Mouse (Mus musculus): ENCODE measurements around the gene H2-Q2. TPM values are rescaled to one million over a fixed set of nuclear protein-coding genes. Genes with fewer than 3 reads are reported as not detected.
"Not testable (repeated sequence)": the region's sequence is repeated elsewhere in the genome, so short reads cannot be mapped to it uniquely, and the experiment has no call there.

H2-Q2 gene
- 0.52 and 0.53 TPM in 2 replicates for polyA plus RNA-seq (2014; fragmentation: Nextera tagmentation; extraction: Ambion mirVana)

DNA sequence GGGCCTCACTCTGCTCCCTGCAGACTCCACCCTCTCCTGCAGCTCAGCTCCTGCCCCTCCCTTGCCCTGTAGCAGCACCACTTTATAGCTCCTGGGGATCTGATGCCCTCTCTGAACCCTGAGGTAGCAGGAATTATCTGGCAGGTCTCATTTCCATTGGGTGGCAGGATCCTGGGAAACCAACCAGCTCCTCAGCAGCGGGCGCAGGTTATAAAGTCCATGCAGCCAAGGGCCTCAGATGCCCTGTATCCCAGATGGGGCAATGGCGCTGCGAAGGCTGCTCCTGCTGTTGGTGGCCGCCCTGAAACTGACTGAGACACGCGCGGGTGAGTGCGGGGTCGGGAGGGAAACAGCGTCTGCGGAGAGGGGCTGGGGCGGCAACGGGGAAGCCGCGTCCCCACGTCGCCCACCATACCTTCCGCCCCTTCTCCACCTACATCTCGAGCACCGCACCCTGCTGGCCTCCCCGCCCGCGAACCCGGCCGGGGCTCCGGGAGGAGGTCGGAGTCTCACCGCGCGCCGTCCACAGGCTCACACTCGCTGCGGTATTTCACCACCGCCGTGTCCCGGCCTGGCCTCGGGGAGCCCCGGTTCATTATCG, at the start of gene H2-Q2:
TSS of gene H2-Q2 (plus strand) at position 172 of the 601 bp plus-strand sequence.
- peak; percentile 43 for DNase-seq (ENCODE audit: low spot score)
- H3K4me2 ChIP-seq (replicated peaks; ENCODE audit: low read depth, low read length): peak within 1 kb of the TSS; percentile 78
- peaks cover 8% of the 10 kb centered on the region; the same call in 1 of the 2 replicates for H3K4me1 ChIP-seq (replicated peaks; ENCODE audit: control insufficient read depth, insufficient read depth, low read length)
- peaks cover 30% of the 10 kb centered on the region for H3K27me3 ChIP-seq (ENCODE audit: control insufficient read depth, insufficient read depth, low read length)
- no peak for ATAC-seq (ENCODE audit: low FRiP score)
- no peak within 1 kb of the TSS for H3K27ac ChIP-seq (ENCODE audit: low read depth, low read length)
- no peaks in the 10 kb centered on the region for H3K36me3 ChIP-seq (ENCODE audit: control insufficient read depth, insufficient read depth, low read length)
- peak within 1 kb of the TSS; percentile 53 for H3K9ac ChIP-seq (ENCODE audit: low read depth, low read length)
- 1% methylated on average over 40 of the region's 40 CpGs for WGBS
- H3K4me3 ChIP-seq (ENCODE audit: low read depth, low read length): peak within 1 kb of the TSS; percentile 39
- H3K9me3 ChIP-seq (ENCODE audit: control insufficient read depth, low read length): no peaks in the 10 kb centered on the region

GRCm38 (mm10) chr17:35295796-35296195, 46.2 kb upstream of the H2-Q2 start:
- H3K4me2 ChIP-seq (replicated peaks; ENCODE audit: low read depth, low read length); H3K4me1 ChIP-seq (replicated peaks; ENCODE audit: control insufficient read depth, insufficient read depth, low read length); ATAC-seq (ENCODE audit: low FRiP score); H3K9me3 ChIP-seq (ENCODE audit: control insufficient read depth, low read length); H3K27me3 ChIP-seq (ENCODE audit: control insufficient read depth, insufficient read depth, low read length); H3K27ac ChIP-seq (ENCODE audit: low read depth, low read length); H3K36me3 ChIP-seq (ENCODE audit: control insufficient read depth, insufficient read depth, low read length); H3K9ac ChIP-seq (ENCODE audit: low read depth, low read length); H3K4me3 ChIP-seq (ENCODE audit: low read depth, low read length): not testable (repeated sequence)
- WGBS: 6% methylated on average over 5 of the region's 5 CpGs
- DNase-seq (ENCODE audit: low spot score): peak; percentile 69

DNA sequence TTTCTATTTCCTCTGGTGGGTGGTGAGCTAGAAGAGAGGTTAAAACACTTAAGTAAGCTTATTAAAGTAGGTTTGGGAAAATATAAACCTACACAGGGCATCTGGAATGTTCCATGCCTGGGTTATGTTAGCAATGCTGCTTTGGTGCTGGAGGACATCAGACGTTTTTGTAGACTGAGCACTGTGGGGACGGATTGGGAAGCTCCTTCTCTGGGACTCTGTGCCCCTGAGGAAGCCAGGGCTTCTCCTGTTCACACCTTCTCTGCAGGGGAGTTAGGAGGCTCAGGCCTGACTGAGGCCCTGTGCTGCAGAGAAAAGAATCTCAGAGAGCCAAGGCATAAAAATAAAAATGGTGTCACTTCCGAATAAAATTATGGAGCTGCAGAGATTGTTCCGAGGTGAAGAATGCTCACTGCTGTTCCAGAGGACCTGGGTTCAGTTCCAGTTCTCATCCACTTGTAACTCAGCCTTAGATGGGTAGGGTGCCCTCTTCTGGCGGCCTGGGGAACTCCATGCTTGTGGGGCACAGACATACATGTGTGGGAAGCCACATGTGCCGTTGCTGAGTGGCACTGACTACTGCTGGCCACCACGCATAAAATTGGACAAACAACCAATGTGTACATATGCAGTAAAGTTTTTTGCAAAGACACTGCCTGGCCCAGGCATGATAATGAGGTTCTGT, 41.6 kb upstream of the H2-Q2 start:
- H3K27ac ChIP-seq (ENCODE audit: low read depth, low read length); H3K9me3 ChIP-seq (ENCODE audit: control insufficient read depth, low read length); ATAC-seq (ENCODE audit: low FRiP score); H3K4me2 ChIP-seq (replicated peaks; ENCODE audit: low read depth, low read length); H3K4me1 ChIP-seq (replicated peaks; ENCODE audit: control insufficient read depth, insufficient read depth, low read length); H3K9ac ChIP-seq (ENCODE audit: low read depth, low read length); H3K4me3 ChIP-seq (ENCODE audit: low read depth, low read length); DNase-seq (ENCODE audit: low spot score); H3K36me3 ChIP-seq (ENCODE audit: control insufficient read depth, insufficient read depth, low read length); H3K27me3 ChIP-seq (ENCODE audit: control insufficient read depth, insufficient read depth, low read length): not testable (repeated sequence)
- WGBS: 85% methylated on average over 7 of the region's 7 CpGs

DNA sequence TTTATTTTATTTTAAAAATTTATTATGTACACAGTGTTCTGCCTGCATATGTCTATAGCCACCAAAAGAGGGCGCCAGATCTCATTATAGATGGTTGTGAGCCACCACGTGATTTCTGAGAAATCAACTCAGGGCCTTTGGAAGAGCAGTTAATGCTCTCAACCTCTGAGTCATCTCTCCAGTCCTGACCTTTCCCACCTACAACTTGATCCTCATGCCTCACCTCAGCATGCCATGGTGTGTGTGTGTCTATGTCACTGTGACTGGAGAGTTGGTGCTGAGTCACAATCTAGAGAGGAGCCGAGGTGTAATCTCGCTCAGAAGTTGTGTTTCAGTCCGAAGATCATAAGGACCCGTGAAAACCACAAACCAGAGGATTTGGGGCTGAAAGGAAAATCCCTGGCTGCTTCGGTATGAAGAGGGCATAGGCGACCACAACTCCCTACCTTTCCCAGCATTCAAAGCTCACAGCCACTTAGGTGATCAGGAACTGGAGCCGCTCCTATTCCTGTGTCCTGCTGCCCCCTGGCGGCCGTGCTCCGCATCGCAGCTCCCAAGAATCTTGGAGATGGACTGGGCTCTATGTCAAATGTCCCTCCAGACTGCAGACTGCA, 40.3 kb upstream of the H2-Q2 start:
- Histone ChIP-seq H3K9me3 (ENCODE audit: control insufficient read depth, low read length) (no peaks in the 10 kb centered on the region), H3K9ac (ENCODE audit: low read depth, low read length) (no peak overlapping the region), H3K4me3 (ENCODE audit: low read depth, low read length) (no peak overlapping the region), H3K27me3 (ENCODE audit: control insufficient read depth, insufficient read depth, low read length) (no peaks in the 10 kb centered on the region), H3K27ac (ENCODE audit: low read depth, low read length) (no peak overlapping the region), H3K4me2 (replicated peaks; ENCODE audit: low read depth, low read length) (no peak overlapping the region), H3K4me1 (replicated peaks; ENCODE audit: control insufficient read depth, insufficient read depth, low read length) (no peaks in the 10 kb centered on the region), H3K36me3 (ENCODE audit: control insufficient read depth, insufficient read depth, low read length) (no peaks in the 10 kb centered on the region)
- DNase-seq (ENCODE audit: low spot score) (peak; percentile 88), ATAC-seq (ENCODE audit: low FRiP score) (no peak)
- WGBS: 25% methylated on average over 13 of the region's 13 CpGs

GRCm38 (mm10) chr17:35303271-35303670, 38.8 kb upstream of the H2-Q2 start:
- DNase-seq (ENCODE audit: low spot score) (no peak), ATAC-seq (ENCODE audit: low FRiP score) (no peak)
- Histone ChIP-seq H3K4me2 (replicated peaks; ENCODE audit: low read depth, low read length) (no peak overlapping the region), H3K36me3 (ENCODE audit: control insufficient read depth, insufficient read depth, low read length) (no peaks in the 10 kb centered on the region), H3K4me1 (replicated peaks; ENCODE audit: control insufficient read depth, insufficient read depth, low read length) (no peaks in the 10 kb centered on the region), H3K27me3 (ENCODE audit: control insufficient read depth, insufficient read depth, low read length) (no peaks in the 10 kb centered on the region; the same call in 1 of the 2 replicates), H3K9ac (ENCODE audit: low read depth, low read length) (no peak overlapping the region), H3K4me3 (ENCODE audit: low read depth, low read length) (no peak overlapping the region), H3K27ac (ENCODE audit: low read depth, low read length) (no peak overlapping the region), H3K9me3 (ENCODE audit: control insufficient read depth, low read length) (no peaks in the 10 kb centered on the region)
- 83% methylated on average over 2 of the region's 2 CpGs for WGBS

DNA sequence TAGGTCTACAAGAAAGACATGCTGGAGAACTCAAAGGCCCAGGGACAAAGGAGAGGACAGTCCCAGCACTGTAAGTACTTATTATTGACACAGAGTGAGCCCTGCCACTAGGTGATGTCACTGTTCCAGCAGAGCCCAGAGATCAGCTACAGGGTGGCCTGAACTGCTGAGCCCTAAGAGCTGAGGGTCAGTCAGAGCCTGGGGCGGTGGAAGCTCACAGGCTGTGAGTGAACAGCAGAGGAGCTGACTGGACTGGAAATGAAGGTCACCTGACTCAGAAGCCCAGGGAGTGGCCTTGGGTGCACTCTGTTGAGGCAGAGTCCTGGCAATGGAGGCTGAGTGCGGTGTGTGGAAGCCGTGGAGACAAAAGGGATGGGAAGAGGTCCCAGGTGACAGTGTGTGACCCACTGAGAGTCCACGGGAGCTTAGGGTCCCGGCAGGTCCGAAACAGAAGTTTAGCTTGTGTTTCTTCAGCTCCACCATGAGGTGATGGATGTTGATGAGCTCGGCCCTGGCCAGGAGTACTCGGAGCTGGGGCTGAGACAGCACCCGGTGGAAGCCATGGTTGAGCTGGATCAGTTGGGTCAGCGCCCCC, 38.2 kb upstream of the H2-Q2 start:
- ATAC-seq (ENCODE audit: low FRiP score): no peak
- 86% methylated on average over 10 of the region's 10 CpGs for WGBS
- Histone ChIP-seq H3K27me3 (ENCODE audit: control insufficient read depth, insufficient read depth, low read length) (no peaks in the 10 kb centered on the region; the same call in 1 of the 2 replicates), H3K4me3 (ENCODE audit: low read depth, low read length) (no peak overlapping the region), H3K27ac (ENCODE audit: low read depth, low read length) (no peak overlapping the region), H3K9ac (ENCODE audit: low read depth, low read length) (no peak overlapping the region), H3K36me3 (ENCODE audit: control insufficient read depth, insufficient read depth, low read length) (no peaks in the 10 kb centered on the region), H3K4me2 (replicated peaks; ENCODE audit: low read depth, low read length) (no peak overlapping the region), H3K9me3 (ENCODE audit: control insufficient read depth, low read length) (no peaks in the 10 kb centered on the region), H3K4me1 (replicated peaks; ENCODE audit: control insufficient read depth, insufficient read depth, low read length) (no peaks in the 10 kb centered on the region)
- no peak for DNase-seq (ENCODE audit: low spot score)

- Histone ChIP-seq H3K36me3 (ENCODE audit: control insufficient read depth, insufficient read depth, low read length) (no peaks in the 10 kb centered on the region), H3K4me2 (replicated peaks; ENCODE audit: low read depth, low read length) (no peak overlapping the region), H3K4me3 (ENCODE audit: low read depth, low read length) (no peak overlapping the region), H3K27ac (ENCODE audit: low read depth, low read length) (no peak overlapping the region), H3K4me1 (replicated peaks; ENCODE audit: control insufficient read depth, insufficient read depth, low read length) (no peaks in the 10 kb centered on the region), H3K27me3 (ENCODE audit: control insufficient read depth, insufficient read depth, low read length) (no peaks in the 10 kb centered on the region; the same call in 1 of the 2 replicates), H3K9me3 (ENCODE audit: control insufficient read depth, low read length) (no peaks in the 10 kb centered on the region), H3K9ac (ENCODE audit: low read depth, low read length) (no peak overlapping the region)
- DNase-seq (ENCODE audit: low spot score) (no peak), ATAC-seq (ENCODE audit: low FRiP score) (no peak)
- WGBS: 73% methylated on average over 6 of the region's 6 CpGs
Observed at GRCm38 (mm10) chr17:35304478-35304877, 37.6 kb upstream of the H2-Q2 start.

DNA sequence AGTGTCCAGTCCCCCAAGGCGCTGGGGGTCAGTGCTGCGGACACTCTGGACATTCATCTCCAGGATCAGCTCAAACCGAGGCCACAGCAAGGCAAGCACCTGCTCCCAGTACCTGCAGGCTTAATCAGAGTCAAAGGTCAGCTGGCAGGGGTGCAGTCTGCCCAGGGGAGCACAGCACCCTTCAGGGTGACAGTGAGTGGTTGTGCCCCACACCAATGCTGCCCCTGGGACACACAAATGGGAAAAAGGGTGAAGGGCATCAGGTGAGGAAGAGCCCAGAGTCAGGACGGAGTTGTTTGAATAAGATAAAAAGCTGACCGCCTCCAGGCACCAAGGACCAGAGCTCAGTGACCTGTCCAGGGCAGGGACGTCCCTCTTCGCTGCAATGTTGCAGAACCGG, 37.1 kb upstream of the H2-Q2 start:
- WGBS: 88% methylated on average over 8 of the region's 8 CpGs

More for the DNA sequence above, 37.1 kb upstream of the H2-Q2 start:
- H3K4me3 ChIP-seq (ENCODE audit: low read depth, low read length); H3K4me1 ChIP-seq (replicated peaks; ENCODE audit: control insufficient read depth, insufficient read depth, low read length); ATAC-seq (ENCODE audit: low FRiP score); H3K9ac ChIP-seq (ENCODE audit: low read depth, low read length); H3K36me3 ChIP-seq (ENCODE audit: control insufficient read depth, insufficient read depth, low read length); H3K4me2 ChIP-seq (replicated peaks; ENCODE audit: low read depth, low read length); H3K27ac ChIP-seq (ENCODE audit: low read depth, low read length); DNase-seq (ENCODE audit: low spot score); H3K9me3 ChIP-seq (ENCODE audit: control insufficient read depth, low read length); H3K27me3 ChIP-seq (ENCODE audit: control insufficient read depth, insufficient read depth, low read length): not testable (repeated sequence)

Measured in hindbrain, embryonic 11.5 days (tissue).